Mouse (Mus musculus): ENCODE measurements around the gene Gm438. TPM values are rescaled to one million over a fixed set of nuclear protein-coding genes. Genes with fewer than 3 reads are reported as not detected.
"Not testable (repeated sequence)": the region's sequence is repeated elsewhere in the genome, so short reads cannot be mapped to it uniquely, and the experiment has no call there.

The Gm438 gene
- not detected in 2 replicates for polyA plus RNA-seq (2014; fragmentation: Nextera tagmentation; extraction: Ambion mirVana)

- Histone ChIP-seq H3K4me2 (replicated peaks; ENCODE audit: low read depth, low read length) (no peak within 1 kb of the TSS), H3K27ac (ENCODE audit: low read depth, low read length) (no peak within 1 kb of the TSS), H3K27me3 (ENCODE audit: control insufficient read depth, insufficient read depth, low read length) (no peaks in the 10 kb centered on the region), H3K9me3 (ENCODE audit: control insufficient read depth, low read length) (no peaks in the 10 kb centered on the region), H3K4me1 (ENCODE audit: control insufficient read depth, insufficient read depth, low read length) (no peaks in the 10 kb centered on the region), H3K36me3 (ENCODE audit: control insufficient read depth, insufficient read depth, low read length) (no peaks in the 10 kb centered on the region), H3K4me3 (ENCODE audit: low read length) (no peak within 1 kb of the TSS), H3K9ac (ENCODE audit: low read depth, low read length) (no peak within 1 kb of the TSS)
- ATAC-seq (ENCODE audit: low FRiP score, low TSS enrichment) = no peak
Measured at GRCm38 (mm10) chr4:144786483-144786882, at the start of gene Gm438. Gm438 (minus strand) TSS chr4:144786583.

- ATAC-seq (ENCODE audit: low FRiP score, low TSS enrichment) = no peak
- Histone ChIP-seq H3K4me1 (ENCODE audit: control insufficient read depth, insufficient read depth, low read length) (no peaks in the 10 kb centered on the region), H3K27me3 (ENCODE audit: control insufficient read depth, insufficient read depth, low read length) (no peaks in the 10 kb centered on the region), H3K36me3 (ENCODE audit: control insufficient read depth, insufficient read depth, low read length) (no peaks in the 10 kb centered on the region), H3K4me3 (ENCODE audit: low read length) (no peak overlapping the region), H3K9me3 (ENCODE audit: control insufficient read depth, low read length) (no peaks in the 10 kb centered on the region), H3K27ac (ENCODE audit: low read depth, low read length) (no peak overlapping the region), H3K9ac (ENCODE audit: low read depth, low read length) (no peak overlapping the region), H3K4me2 (replicated peaks; ENCODE audit: low read depth, low read length) (no peak overlapping the region)
- WGBS = 82% methylated on average over 2 of the region's 2 CpGs
Measured at GRCm38 (mm10) chr4:144824706-144825105, 38.3 kb upstream of the Gm438 start.

GRCm38 (mm10) chr4:144823996-144824395 lies 37.6 kb upstream of the Gm438 start:
- Histone ChIP-seq H3K36me3 (ENCODE audit: control insufficient read depth, insufficient read depth, low read length) (no peaks in the 10 kb centered on the region), H3K4me3 (ENCODE audit: low read length) (no peak overlapping the region), H3K9ac (ENCODE audit: low read depth, low read length) (no peak overlapping the region), H3K9me3 (ENCODE audit: control insufficient read depth, low read length) (no peaks in the 10 kb centered on the region), H3K27me3 (ENCODE audit: control insufficient read depth, insufficient read depth, low read length) (no peaks in the 10 kb centered on the region), H3K4me2 (replicated peaks; ENCODE audit: low read depth, low read length) (no peak overlapping the region), H3K4me1 (ENCODE audit: control insufficient read depth, insufficient read depth, low read length) (no peaks in the 10 kb centered on the region), H3K27ac (ENCODE audit: low read depth, low read length) (no peak overlapping the region)
- 92% methylated on average over 2 of the region's 2 CpGs for WGBS
- no peak for ATAC-seq (ENCODE audit: low FRiP score, low TSS enrichment)

- H3K9ac ChIP-seq (ENCODE audit: low read depth, low read length); H3K36me3 ChIP-seq (ENCODE audit: control insufficient read depth, insufficient read depth, low read length); H3K27ac ChIP-seq (ENCODE audit: low read depth, low read length); H3K4me3 ChIP-seq (ENCODE audit: low read length); ATAC-seq (ENCODE audit: low FRiP score, low TSS enrichment); H3K9me3 ChIP-seq (ENCODE audit: control insufficient read depth, low read length); H3K4me2 ChIP-seq (replicated peaks; ENCODE audit: low read depth, low read length); H3K27me3 ChIP-seq (ENCODE audit: control insufficient read depth, insufficient read depth, low read length); H3K4me1 ChIP-seq (ENCODE audit: control insufficient read depth, insufficient read depth, low read length): not testable (repeated sequence)
- WGBS = 59% methylated on average over 5 of the region's 5 CpGs
Measured at GRCm38 (mm10) chr4:144807135-144807534, 20.8 kb upstream of the Gm438 start.

GRCm38 (mm10) chr4:144803633-144804032 lies 17.2 kb upstream of the Gm438 start:
- Histone ChIP-seq H3K4me2 (replicated peaks; ENCODE audit: low read depth, low read length) (no peak overlapping the region), H3K4me1 (ENCODE audit: control insufficient read depth, insufficient read depth, low read length) (no peaks in the 10 kb centered on the region), H3K9ac (ENCODE audit: low read depth, low read length) (no peak overlapping the region), H3K27me3 (ENCODE audit: control insufficient read depth, insufficient read depth, low read length) (no peaks in the 10 kb centered on the region), H3K36me3 (ENCODE audit: control insufficient read depth, insufficient read depth, low read length) (no peaks in the 10 kb centered on the region), H3K27ac (ENCODE audit: low read depth, low read length) (no peak overlapping the region), H3K9me3 (ENCODE audit: control insufficient read depth, low read length) (no peaks in the 10 kb centered on the region), H3K4me3 (ENCODE audit: low read length) (no peak overlapping the region)
- WGBS = 81% methylated on average over 3 of the region's 3 CpGs
- ATAC-seq (ENCODE audit: low FRiP score, low TSS enrichment) = no peak

- no peak overlapping the region for H3K4me3 ChIP-seq (ENCODE audit: low read length)
- no peak overlapping the region for H3K4me2 ChIP-seq (replicated peaks; ENCODE audit: low read depth, low read length)
- no peaks in the 10 kb centered on the region for H3K9me3 ChIP-seq (ENCODE audit: control insufficient read depth, low read length)
- H3K27me3 ChIP-seq (ENCODE audit: control insufficient read depth, insufficient read depth, low read length) = no peaks in the 10 kb centered on the region
- H3K4me1 ChIP-seq (ENCODE audit: control insufficient read depth, insufficient read depth, low read length) = no peaks in the 10 kb centered on the region
- no peak for ATAC-seq (ENCODE audit: low FRiP score, low TSS enrichment)
- no peaks in the 10 kb centered on the region for H3K36me3 ChIP-seq (ENCODE audit: control insufficient read depth, insufficient read depth, low read length)
- WGBS = 75% methylated on average over 1 of the region's 1 CpGs
- no peak overlapping the region for H3K9ac ChIP-seq (ENCODE audit: low read depth, low read length)
- no peak overlapping the region for H3K27ac ChIP-seq (ENCODE audit: low read depth, low read length)
Measured at GRCm38 (mm10) chr4:144790141-144790540, 3.8 kb upstream of the Gm438 start.

- H3K4me2 ChIP-seq (replicated peaks; ENCODE audit: low read depth, low read length) = no peak overlapping the region
- no peak overlapping the region for H3K9ac ChIP-seq (ENCODE audit: low read depth, low read length)
- H3K9me3 ChIP-seq (ENCODE audit: control insufficient read depth, low read length) = no peaks in the 10 kb centered on the region
- H3K27me3 ChIP-seq (ENCODE audit: control insufficient read depth, insufficient read depth, low read length) = no peaks in the 10 kb centered on the region
- H3K4me3 ChIP-seq (ENCODE audit: low read length) = no peak overlapping the region
- no peaks in the 10 kb centered on the region for H3K4me1 ChIP-seq (ENCODE audit: control insufficient read depth, insufficient read depth, low read length)
- no peak overlapping the region for H3K27ac ChIP-seq (ENCODE audit: low read depth, low read length)
- 64% methylated on average over 3 of the region's 3 CpGs for WGBS
- H3K36me3 ChIP-seq (ENCODE audit: control insufficient read depth, insufficient read depth, low read length) = no peaks in the 10 kb centered on the region
- no peak for ATAC-seq (ENCODE audit: low FRiP score, low TSS enrichment)
Measured at GRCm38 (mm10) chr4:144782476-144783197, 3.7 kb downstream of the Gm438 start.

- Histone ChIP-seq H3K9ac (ENCODE audit: low read depth, low read length) (no peak overlapping the region), H3K27ac (ENCODE audit: low read depth, low read length) (no peak overlapping the region), H3K27me3 (ENCODE audit: control insufficient read depth, insufficient read depth, low read length) (no peaks in the 10 kb centered on the region), H3K4me3 (ENCODE audit: low read length) (no peak overlapping the region), H3K4me1 (ENCODE audit: control insufficient read depth, insufficient read depth, low read length) (no peaks in the 10 kb centered on the region), H3K4me2 (replicated peaks; ENCODE audit: low read depth, low read length) (no peak overlapping the region), H3K9me3 (ENCODE audit: control insufficient read depth, low read length) (no peaks in the 10 kb centered on the region), H3K36me3 (ENCODE audit: control insufficient read depth, insufficient read depth, low read length) (no peaks in the 10 kb centered on the region)
- ATAC-seq (ENCODE audit: low FRiP score, low TSS enrichment) = no peak
- WGBS = 27% methylated on average over 2 of the region's 2 CpGs
Measured at GRCm38 (mm10) chr4:144765722-144766121, 20.7 kb downstream of the Gm438 start.

GRCm38 (mm10) chr4:144749139-144749538 lies 37.2 kb downstream of the Gm438 start:
- no peak overlapping the region for H3K27ac ChIP-seq (ENCODE audit: low read depth, low read length)
- no peak for ATAC-seq (ENCODE audit: low FRiP score, low TSS enrichment)
- H3K27me3 ChIP-seq (ENCODE audit: control insufficient read depth, insufficient read depth, low read length) = no peaks in the 10 kb centered on the region
- H3K4me3 ChIP-seq (ENCODE audit: low read length) = no peak overlapping the region
- no peak overlapping the region for H3K4me2 ChIP-seq (replicated peaks; ENCODE audit: low read depth, low read length)
- no peaks in the 10 kb centered on the region for H3K4me1 ChIP-seq (ENCODE audit: control insufficient read depth, insufficient read depth, low read length)
- H3K9ac ChIP-seq (ENCODE audit: low read depth, low read length) = no peak overlapping the region
- 6% methylated on average over 1 of the region's 1 CpGs for WGBS
- no peaks in the 10 kb centered on the region for H3K9me3 ChIP-seq (ENCODE audit: control insufficient read depth, low read length)
- no peaks in the 10 kb centered on the region for H3K36me3 ChIP-seq (ENCODE audit: control insufficient read depth, insufficient read depth, low read length)
